Mouse (Mus musculus) G1E-ER4 (cell line): ENCODE data around the gene Susd6. TPM values are rescaled to one million over a fixed set of nuclear protein-coding genes. Genes with fewer than 3 reads are reported as not detected.

Experiments used
- GATA1 ChIP-seq: IDR thresholded peaks from one replicate; pipeline ENCODE4 v1.8.0; 2012; ENCODE audit warnings: low read length, inconsistent platforms
- polyA plus RNA-seq: library from polyadenylated mRNA; stranded (reverse); fragments of >175 nt; gene quantifications from 2 replicates; pipeline ENCODE4 v1.2.3, GENCODE M21; 2012

Susd6 gene
- polyA plus RNA-seq, 1 experiment = 22.0 TPM

DNA sequence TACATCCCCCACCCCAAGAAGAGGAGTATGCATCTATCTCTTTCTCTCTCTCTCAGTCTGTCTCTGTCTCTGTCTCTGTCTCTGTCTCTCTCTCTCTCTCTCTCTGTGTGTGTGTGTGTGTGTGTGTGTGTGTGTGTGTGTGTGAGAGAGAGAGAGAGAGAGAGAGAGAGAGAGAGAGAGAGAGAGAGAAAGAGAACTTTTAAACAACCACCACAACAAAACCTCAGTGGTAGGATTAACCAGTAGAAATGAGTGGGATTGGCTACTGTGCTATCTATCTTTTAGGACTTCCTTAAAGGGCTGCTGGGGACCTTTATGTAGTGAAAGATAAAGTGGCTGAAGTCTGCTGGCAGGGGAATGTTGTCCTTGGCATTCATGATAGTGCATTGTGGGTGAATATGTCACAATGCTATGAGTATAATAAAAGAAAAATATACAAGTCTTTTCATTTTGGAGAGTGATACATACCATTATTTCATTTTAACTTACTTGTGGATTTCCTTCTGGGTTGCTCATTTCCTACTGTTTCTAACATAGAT lies 27.5 kb downstream of the Susd6 start:
- TF ChIP-seq GATA1 = peak; percentile 51

DNA sequence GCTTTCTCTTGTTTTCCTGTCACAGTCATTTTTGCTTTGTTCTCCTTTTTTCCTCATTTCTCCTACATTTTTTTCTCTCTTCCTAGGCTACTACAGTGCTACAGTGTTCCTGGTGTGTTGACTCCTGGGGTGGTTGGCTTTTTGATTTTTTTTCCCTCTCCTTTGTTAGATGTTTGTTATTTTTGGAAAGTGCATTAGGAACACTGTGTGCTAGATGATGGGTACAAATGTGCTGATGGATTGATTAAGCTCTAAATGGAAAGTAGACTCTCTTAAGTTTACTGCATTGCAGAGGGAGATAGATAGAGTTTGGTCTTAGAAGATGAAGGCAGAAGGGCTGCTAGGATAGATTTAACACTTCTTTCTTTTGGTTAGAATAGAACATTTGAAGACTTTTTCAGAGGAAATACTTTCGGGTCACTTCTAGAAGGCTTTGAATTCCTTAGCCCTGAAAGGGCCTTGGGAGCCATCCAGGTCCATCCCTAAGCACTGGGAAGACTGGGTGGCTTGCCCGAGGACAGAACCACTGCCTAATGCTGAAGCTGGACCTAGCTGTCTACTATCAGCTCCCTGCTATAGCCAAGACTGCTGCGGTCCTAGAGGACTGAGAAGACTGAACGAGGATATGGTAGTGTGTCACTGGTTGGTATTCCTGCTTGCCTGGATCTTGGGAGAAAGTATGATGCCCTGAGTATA lies 31.1 kb downstream of the Susd6 start:
- TF ChIP-seq GATA1 = no peak

DNA sequence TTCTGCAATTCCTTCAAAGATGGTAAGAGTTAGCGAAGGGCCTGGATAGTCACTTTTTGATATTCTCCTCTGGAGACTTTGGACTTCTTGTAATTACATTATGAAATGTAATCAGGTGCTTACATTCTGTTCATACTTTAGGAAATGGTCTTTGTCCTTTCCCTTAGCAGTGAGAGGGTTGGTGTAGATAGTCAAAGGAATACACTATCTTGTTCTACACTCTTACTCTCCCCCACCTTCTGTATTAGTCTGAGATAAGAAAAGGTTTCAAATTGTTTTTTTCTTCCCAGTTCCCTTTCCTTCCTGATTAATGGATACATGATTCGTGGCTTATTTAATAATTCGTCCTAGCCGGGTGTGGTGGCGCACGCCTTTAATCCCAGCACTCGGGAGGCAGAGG lies 32.2 kb downstream of the Susd6 start:
- TF ChIP-seq GATA1 = no peak

DNA sequence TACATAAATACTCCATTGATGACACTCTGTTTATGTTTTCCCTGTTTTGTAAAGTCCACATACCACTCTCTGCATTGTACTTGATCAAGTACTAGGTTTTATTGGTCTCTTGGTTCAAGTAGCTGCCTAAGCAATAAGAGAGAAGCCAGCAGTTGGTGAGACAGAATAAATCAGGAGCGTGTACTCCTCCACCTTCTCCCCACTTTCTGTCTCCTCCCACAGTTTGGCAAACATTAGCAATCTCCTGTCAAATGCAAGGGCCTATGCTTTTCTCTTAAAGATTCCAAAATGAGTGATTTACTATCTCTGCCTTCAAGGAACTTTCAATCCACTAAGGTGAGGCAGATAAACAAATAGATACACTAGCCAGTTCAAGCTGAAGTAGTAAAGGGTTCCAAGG lies 33.9 kb downstream of the Susd6 start:
- TF ChIP-seq GATA1 = no peak

DNA sequence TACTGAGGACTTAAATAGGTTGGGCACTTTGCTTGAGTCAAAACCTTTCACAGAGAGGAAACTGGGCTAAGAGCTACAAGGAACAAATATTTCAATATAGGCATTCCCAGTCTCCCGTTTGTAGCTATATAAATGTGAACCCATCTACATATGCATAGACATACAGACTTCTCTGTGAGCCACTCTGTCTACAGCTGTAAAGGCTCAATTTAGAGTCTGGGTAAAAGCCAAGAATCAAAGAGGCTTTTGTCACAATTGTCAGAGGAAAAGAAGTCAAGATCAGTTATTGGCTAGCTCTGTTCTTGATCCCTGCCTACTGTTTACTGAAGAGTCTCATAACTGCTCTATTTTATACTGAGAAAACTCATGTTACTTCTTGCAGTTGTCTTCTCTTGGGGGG lies 36.1 kb downstream of the Susd6 start:
- TF ChIP-seq GATA1 = no peak

DNA sequence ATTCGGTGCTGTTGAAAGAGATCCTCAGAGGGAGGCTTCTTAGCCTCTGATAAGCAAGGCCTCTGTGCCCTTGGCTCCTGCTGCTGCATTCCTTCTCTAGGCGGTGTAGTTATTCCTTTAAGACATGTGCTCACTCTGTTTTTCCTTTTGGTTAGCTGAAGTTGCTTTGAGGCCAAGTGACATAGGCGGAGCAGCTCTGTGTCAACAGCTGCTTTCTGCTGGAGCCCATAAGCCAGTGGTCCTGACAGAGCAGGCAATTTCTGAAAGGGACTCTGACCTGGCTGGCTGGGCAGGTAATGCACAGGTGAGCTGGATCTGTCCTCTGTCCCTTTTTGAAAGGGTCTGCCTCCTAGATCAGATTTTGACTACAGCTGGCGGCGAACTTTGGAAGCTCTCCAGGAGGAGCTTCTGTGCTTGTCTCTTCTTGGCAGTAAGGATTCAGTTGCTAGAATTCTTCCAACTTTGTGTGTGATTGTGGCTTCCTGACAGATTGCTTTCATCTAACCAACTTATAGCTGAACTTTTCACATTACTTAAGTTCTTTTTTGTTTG lies 37.2 kb downstream of the Susd6 start:
- TF ChIP-seq GATA1 = no peak

DNA sequence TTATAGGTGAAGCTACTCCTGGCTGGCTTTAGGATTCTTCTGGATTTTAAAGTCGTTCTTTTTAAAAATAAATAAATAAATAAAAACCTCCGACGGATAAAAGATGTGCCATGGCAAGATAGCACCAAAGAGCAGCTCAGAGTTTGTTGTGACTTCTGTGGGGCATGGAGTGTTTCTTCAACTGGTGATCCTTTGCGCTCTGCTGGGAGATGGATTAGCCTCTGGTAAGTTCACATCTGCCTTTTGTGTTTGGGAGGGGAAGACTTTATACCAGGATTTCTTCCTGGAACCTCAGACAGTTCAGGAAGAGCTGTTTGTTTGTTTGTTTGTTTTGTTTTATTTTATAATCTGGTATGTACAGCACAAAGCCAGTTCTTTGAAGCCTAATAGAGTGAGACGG lies 37.7 kb downstream of the Susd6 start:
- TF ChIP-seq GATA1 = no peak

DNA sequence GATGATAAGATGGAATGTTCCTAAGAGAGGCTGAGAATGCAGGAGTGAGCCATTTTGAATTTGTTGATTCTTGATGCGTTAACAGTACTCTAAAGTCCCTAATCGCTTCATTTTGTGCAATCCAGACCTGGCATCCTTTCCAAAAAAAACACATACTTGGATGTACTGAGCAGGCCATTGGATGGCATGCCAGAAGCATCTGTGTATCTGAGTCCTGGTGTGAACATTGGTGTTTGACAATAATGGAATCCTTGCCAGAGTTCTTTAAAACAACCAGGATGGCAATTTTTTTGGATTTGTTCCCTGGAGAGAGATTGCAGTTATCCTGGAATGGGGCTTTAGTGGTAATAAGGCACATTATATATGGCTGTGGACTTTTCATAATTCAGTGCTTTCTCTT lies 38.6 kb downstream of the Susd6 start:
- no peak for TF ChIP-seq GATA1

DNA sequence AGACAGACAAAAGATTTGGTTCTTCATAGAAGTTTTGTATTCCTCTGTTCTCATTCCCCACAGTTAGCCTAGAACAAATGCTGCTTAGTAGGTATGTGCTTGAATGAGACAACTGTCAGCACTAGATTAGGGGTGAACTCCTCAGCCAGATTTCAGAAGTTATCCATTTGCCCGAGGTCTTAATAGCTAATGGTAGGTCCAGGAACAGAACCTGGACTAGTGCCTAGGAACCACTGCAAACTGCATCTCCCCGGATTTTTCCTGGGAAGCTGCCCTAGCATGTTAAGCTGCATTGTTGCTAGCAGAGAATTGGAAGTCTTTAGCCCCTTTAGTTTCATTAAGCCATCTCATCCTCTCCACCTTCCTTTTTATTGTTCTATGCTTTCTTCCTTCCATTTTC lies 39.9 kb downstream of the Susd6 start:
- no peak for TF ChIP-seq GATA1

DNA sequence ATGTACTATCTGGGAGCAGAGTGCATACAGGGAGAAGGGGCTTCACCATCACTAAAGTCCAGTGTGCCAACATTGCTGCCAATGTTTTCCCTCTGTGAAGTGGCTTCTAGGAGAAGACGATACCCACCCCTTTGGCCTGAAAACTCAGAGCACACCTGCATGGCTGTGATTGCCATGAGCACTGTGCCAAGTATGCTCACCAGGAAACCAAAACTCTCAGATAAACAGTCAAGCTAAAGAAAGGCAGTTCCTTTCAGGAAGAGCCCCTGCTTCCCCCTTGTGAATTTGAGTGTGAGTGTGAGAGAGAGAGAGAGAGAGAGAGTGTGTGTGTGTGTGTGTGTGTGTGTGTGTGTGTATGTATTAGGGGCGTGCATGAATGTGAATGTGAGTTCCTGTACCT lies 40.5 kb downstream of the Susd6 start:
- no peak for TF ChIP-seq GATA1

DNA sequence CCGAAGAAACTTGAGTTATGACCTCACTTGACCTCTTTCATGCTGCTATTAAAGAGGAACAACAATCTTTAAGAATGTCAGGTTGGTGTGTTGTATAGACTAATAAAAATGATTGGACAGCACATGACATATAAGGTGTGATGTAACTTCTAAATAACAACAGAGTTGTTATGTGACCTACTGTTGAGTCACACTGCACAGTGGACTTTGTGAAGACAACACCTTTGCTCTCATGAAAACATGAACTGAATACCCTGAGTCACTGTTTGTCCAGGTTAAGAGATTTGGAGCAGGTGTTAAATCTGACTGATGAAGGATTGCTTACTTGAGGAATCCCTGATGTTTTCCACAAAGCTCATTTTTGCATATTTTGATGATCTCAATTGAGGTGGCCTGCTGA lies 42.0 kb downstream of the Susd6 start:
- no peak for TF ChIP-seq GATA1

DNA sequence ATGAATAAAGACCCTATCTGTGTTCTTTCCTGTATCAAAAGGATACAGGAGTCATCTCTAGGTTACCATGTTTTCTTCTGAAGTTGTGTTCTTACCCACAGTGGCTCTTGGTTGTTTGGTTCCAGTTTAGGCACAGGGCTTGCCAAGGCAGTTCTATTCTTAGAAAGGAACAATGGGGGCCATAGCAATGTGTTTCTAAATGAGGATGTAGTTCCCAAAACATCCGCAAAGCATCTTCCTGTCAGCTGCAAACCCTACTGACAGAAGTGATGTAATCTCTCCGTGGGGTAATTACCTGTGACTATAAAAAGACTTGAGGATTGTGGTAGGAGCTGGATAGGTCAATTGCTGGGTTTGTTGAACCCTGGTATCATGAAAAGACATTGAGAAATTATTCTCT lies 43.2 kb downstream of the Susd6 start:
- no peak for TF ChIP-seq GATA1

DNA sequence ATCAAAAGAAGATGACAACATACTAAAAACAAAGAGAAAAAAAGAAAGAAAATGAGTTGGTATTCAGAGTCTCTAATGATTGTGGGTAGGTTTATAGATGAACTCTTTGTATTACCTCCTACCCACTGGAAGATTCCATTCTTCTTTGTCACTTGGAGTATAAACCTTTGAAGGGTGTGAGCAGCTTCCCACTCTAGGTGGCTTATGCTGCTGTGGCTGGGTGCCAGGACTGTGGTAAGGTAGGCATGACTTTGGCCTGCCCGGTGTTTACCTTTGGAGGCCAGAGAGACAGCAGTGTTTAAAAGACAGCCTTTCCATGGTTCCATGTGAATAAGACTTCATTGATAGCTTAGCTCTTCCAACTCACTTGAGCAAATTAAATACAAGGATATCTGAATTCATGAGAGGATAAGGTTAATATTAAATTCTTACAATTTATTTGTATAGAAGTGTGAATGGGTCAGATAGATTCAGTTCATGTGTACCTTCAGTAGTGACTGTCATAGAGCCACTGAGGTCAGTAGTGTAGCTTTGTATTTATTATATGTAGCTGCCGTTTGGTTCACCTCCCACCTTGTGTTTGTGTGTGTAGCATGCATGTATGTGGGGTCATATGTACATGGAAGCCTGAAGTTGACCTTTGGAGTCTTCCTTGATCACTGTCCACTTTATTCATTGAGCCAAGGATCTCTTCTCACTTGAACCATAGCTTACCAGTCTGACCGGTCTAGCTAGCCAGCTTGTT lies 44.0 kb downstream of the Susd6 start:
- TF ChIP-seq GATA1 = no peak

DNA sequence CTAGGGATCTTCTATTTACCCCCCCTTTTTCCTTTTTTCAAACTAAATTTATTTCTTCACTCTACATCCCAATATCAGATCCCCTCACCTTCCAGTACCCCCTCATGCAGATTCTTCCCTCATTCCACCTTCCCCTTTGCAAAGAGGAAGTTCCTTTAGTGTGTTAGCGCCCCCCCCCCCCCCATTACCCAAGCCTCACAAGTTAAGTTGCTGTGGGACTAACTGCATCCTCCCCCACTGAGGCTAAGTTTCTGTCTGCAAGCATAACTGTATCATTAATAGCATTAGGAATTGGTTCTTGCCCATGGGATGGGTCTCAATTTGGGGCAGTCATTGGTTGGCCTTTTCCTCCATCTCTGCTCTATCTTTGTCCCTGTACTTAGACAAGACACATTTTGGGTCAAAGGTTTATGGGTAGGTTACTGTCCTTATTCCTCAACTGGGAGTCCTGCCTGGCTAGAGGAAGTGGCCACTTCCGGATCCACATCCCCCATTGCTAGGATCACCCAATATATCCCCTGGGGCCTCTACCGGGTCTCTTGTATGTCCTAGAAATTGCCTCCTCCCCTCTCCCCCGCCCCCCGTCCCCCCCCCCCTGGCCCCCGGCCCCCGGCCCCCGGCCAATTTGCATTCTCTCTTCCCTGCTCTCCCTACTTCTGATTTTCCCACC lies 44.7 kb downstream of the Susd6 start:
- no peak for TF ChIP-seq GATA1

DNA sequence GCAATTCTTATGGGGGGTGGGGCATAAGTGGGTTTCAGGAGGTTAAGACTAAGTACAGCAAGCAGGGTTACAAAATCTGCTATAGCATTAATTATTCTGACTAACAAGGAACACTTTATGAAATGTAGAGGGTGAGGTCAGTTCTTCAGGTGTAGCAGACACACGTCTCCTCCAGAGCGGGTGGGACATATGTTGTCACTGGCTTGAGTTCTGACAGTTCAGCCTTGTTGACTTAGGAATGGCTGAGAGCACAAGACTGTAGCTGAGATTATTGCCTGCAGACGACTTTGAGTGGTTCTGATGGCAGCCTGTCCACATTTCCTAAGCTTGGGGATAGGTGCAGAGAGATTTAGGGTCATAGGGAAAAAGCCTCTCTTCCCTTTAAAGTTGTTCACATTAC lies 47.3 kb downstream of the Susd6 start:
- no peak for TF ChIP-seq GATA1

DNA sequence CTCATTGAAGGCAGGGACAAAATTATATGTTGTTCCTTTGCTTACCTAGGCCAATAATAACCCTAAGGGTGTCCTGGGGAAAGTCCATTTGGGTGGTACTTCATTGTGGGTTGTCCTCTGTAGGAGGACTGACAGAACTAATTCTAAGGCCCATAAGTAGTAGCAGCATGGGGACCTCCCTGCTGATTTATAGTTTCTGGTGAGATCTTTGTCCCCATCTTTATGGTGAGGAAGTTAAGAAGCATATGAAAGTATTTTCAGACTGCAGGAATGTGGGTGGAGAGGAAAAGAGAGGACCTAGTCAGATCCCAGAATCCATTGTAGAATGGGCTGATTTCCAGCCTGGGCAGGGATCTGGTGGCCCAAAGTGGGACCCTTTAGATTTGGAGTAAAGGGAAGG lies 48.0 kb downstream of the Susd6 start:
- no peak for TF ChIP-seq GATA1
